Mouse (Mus musculus) megakaryocyte, adult 5-6 weeks (primary cell): ENCODE measurements at regions not wholly inside any gene's neighbourhood (a gene's known extent, or its start where the extent isn't known, plus 50 kb on each side); places are given as distances from the start of the nearest gene placed in this dataset.
A peak's percentile ranks its signal among the peaks of the same experiment; 100 is the strongest.

ENCODE experiments used
- ATAC-seq: 2 replicates; pipeline ENCODE4 v1.8.0; 2016; ENCODE audit warnings: mild to moderate bottlenecking, inconsistent platforms; ENCODE audit not compliant: poor library complexity, severe bottlenecking

- no peak for ATAC-seq
Measured at GRCm38 (mm10) chr2:105454353-105454752, 55.2 kb upstream of the Rcn1 start.

GRCm38 (mm10) chr2:105454836-105455235 is 55.7 kb upstream of the Rcn1 start:
- no peak for ATAC-seq

DNA sequence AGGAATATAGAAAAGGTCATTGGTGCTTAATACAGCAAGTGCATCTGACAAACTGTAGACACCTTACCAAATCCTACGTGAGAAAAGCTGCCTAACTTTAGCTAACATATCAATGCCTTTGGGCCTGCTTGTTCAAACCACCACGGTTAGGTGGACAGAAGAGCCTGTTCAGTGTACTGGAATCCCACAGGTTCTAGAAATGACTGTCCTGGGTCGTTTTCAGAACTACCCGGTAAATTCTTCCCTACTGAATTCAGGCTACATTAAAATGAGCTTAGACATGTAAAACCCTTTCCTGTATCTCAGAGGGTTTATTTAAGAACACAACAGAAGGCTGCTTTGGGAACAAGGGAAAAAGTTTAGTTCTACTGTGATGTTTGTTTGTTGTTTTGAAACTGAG is 59.5 kb upstream of the Rcn1 start:
- ATAC-seq = no peak

- ATAC-seq = no peak
Measured at GRCm38 (mm10) chr2:105459512-105459911, 60.4 kb upstream of the Rcn1 start.

GRCm38 (mm10) chr2:105465630-105466029 is 66.5 kb upstream of the Rcn1 start:
- ATAC-seq = no peak

DNA sequence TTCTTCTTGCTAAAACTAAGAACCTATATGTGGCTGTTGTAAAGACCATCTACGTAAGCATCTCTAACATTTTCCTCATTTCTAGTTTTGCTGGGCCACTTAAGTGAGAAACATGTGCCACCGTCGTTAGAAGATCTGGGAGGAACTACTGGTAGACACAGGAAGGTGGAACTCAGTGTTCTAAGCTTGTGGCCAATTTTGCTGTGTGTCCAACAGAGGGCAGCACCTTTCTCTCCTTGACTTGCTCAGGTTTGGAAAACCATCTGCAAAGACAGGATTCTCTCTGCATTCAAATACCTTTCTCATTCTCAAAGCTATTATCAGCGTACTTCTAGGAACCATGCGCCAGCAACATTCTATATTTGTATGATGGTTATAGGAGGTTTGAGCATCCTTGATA is 69.8 kb upstream of the Rcn1 start:
- ATAC-seq = peak; percentile 27; the same call in 1 of the 2 replicates

GRCm38 (mm10) chr2:105476028-105476677 is 77.0 kb upstream of the Rcn1 start:
- no peak for ATAC-seq

- ATAC-seq = no peak
Measured at GRCm38 (mm10) chr2:105481990-105482592, 83.0 kb upstream of the Rcn1 start.

DNA sequence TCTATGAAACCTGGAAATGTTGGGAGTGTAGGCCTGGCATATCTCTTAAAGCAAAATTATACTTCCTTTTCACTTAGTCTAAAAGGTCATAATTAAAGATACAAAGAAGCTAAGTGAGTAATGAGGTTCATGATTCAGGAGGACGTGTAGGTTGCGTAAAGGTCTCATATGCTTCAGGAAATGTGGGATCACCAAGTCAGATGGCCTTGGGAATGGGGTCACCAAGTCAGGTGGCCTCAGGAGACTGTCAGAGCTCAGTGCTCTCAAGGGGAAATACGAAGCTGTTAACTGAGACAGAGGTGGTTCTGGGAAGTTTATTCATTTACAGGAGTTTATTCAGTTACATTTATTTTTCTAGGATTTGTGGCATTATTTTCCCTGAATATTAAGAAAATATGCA is 85.4 kb upstream of the Rcn1 start:
- no peak for ATAC-seq

DNA sequence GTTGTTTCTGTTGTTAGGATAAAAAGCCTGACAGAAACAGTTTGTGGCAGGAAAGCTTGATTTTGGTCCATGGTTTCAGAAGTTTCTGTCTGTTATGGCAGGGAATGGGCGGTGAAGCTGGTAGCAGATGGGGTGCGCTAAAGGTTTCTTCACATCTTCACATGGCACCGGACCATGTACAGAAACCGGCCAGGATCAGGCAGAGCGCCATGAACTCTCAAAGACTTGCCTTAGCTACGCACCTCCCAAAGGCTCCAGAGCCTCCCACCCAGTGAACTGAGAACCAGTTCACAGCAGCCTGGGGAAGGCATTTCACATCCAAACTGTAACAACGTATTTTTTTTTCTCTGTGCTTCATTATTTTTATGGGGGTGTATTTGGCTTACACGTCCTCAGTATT is 86.2 kb upstream of the Rcn1 start:
- ATAC-seq = no peak

- ATAC-seq = no peak
Measured at GRCm38 (mm10) chr2:105495796-105496195, 96.7 kb upstream of the Rcn1 start.

DNA sequence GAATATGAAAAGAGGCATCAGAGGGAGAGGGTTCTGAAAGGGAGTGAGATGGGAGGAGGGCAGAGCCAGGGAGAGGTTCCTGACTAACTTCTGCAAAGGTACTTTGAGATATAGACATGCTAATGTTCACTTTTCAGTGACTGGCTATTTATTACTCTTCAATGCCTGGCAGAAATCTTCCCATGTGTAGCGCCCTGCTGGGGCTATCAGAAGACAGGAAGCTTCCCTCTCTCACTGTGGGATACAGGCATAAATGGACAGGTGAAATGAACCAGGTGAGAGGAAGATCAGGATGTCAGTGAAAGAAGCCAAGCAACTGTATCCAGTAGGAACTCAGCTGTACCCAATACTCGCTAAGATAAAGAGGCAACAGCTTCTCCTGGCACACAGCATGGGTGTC is 105.1 kb upstream of the Rcn1 start:
- no peak for ATAC-seq

GRCm38 (mm10) chr2:105505554-105505953 is 106.4 kb upstream of the Rcn1 start:
- ATAC-seq = no peak

DNA sequence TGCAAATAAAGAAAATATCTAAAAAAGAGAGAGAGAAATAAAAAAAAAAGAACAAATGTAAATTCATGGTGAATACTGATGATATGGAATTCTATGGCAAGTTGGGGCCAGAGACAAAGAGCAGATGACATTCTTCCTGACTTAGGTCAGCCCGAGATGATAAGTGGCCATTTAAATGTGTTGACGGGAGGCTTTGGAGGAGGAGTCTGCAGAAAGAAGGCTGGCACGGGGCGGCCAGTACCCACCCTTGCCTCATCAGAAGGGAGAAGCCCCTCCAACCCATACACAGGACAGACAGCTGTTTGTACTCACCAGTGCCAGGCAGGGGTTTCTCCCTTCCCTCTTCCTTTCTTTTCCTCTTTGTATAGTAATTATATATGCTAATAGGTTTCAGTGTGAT is 108.0 kb upstream of the Rcn1 start:
- no peak for ATAC-seq

- no peak for ATAC-seq
Measured at GRCm38 (mm10) chr2:105510816-105511215, 111.7 kb upstream of the Rcn1 start.

- ATAC-seq = no peak
Measured at GRCm38 (mm10) chr2:105511690-105512089, 112.6 kb upstream of the Rcn1 start.

DNA sequence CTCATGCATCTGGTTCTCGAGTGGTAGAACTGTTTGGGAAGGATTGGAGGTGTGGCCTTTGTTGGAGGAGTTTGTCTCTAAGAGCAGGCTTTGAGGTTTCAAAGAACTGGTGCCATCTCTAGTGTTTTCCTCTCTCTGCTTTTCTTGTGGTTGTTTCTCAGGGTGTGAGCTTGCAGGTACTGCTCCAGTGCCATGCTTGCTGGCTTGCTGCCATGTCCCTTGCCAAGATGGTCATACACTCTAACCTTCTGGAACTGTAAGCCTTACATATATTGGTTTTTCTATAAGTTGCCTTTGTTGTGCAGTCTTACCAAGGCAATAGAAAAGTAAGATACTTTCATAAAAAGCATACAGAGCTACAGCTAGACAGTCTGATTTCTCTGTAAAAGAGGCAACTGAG is 115.1 kb upstream of the Rcn1 start:
- ATAC-seq = no peak

DNA sequence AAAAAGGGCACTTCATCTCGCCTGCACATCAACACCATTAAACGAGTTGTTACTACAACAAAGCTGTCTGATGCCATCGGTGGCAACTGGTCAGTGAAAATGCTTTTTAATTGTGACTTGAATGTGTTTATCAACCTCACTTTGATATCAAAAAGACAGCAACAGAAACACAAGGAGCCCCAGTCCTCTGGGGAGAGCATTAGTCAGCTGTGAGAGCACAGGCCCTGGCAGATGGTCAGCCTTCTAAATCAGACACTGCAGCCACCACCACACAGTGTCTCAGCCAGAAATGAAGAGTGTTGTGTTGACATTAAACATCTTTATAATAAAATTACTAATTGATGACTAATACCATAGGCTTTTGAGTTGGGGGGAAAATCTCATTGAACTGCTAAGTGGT is 115.8 kb upstream of the Rcn1 start:
- no peak for ATAC-seq

DNA sequence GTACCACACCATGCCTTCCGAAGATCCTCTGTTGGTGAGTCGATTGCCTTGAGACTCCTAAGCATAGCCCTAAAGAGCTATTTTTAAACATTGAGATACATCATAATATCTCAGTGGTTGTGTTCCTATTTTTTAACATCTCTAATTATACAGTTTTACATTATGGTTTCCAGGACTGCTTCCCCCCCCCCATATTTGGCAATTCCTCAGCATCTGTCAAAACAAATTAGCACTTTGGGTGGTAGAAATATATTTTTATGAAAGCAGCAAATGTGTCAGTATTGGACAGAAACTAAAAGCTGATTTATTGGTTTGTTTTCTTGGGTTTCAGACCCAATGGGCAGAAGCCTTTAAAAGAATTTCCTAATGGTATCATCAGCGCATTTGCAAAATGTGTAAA is 116.2 kb upstream of the Rcn1 start:
- no peak for ATAC-seq

- ATAC-seq = no peak
Measured at GRCm38 (mm10) chr2:105516267-105517133, 117.4 kb upstream of the Rcn1 start.

GRCm38 (mm10) chr2:105521841-105522240 is 122.7 kb upstream of the Rcn1 start:
- no peak for ATAC-seq

DNA sequence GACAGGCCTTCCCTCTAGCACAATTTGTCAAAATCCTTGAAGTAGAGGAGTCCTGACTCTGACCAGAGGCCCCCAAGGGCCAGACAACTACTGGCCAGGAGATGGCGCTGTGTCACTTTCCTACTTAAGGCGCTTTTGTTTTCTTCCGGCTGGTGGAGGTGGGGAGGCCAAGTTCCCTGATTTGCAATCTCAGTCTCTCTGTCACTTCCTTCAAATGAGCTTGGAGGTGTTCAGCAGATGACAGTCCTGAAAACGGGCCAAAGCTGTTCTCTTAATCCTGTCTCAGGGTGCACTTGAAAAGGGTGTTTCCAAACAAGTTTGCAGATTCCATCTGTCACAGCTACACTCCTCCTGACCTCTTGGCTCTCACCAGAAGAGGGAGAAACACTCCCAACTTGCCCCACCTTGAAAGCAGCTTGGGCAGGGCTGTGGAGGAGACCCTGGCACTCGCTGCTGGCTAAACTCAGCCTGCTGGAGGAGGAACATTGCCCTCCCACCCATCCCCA is 124.2 kb upstream of the Rcn1 start:
- ATAC-seq = no peak
